Mouse (Mus musculus): ENCODE measurements around the gene Nlrp9b.
A peak's percentile ranks its signal among the peaks of the same experiment; 100 is the strongest.
"Not testable (repeated sequence)": the region's sequence is repeated elsewhere in the genome, so short reads cannot be mapped to it uniquely, and the experiment has no call there.

Nlrp9b gene

DNA sequence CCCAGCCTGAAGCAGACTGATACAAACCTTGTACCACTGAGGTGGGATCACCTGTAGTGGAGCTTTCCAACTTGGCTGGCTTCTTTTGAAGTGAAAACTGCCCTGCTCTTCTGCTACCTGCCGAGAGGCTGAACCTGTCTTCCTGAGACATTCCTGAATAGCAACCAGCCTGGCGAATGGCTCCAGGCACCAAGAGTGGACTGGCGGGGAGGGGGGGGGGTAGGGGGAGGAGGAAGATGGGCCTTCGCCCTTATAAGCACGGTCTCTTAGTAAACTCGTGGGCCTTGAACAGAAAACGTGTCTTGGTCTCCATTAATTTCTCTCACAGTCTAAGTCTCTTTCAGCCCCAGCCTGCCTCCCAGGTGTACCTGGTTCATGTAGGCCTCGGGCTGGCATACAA, at the start of gene Nlrp9b:
Nlrp9b (plus strand) TSS at position 301 of the 400 bp plus-strand sequence.
- DNase-seq, result not testable (repeated sequence)

DNA sequence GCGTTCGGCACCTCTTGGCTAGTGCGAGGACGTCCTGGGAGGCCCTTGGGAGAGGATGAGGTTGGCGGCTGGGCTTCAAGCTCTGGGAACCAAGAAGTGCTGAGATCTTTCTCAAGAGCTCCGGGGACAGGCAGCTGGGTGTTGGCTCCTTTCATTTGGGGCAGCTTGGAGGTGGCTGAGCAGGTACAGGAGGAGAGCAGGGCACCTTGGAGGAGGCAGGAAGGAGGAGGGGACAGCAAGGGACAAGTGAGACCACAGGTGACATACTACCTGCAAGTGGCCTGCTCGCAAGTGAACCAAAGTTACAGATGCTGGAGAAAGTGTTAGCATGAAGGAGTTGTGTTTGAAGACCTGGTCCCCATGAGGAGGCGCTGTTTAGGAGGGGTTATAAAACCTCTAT, 46.6 kb upstream of the Nlrp9b start:
- no peak for DNase-seq

DNA sequence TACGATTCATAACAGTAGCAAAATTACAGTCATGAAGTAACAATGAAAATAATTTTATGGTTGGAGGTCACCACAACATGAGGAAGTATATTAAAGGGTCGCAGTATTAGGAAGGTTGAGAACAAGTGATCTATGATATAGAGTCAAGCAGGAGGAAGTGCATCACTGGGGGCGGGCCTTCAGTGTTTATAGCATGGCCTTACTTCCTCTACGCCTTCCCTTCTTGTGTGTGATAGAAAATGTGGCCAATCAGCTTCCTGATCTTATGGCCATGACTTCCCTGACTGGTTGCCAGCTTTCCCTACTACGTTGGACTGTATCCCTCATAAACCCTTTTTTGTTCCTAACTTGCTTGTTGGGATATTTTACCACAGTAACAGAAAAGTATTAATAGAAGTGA, 46.1 kb upstream of the Nlrp9b start:
- no peak for DNase-seq

DNA sequence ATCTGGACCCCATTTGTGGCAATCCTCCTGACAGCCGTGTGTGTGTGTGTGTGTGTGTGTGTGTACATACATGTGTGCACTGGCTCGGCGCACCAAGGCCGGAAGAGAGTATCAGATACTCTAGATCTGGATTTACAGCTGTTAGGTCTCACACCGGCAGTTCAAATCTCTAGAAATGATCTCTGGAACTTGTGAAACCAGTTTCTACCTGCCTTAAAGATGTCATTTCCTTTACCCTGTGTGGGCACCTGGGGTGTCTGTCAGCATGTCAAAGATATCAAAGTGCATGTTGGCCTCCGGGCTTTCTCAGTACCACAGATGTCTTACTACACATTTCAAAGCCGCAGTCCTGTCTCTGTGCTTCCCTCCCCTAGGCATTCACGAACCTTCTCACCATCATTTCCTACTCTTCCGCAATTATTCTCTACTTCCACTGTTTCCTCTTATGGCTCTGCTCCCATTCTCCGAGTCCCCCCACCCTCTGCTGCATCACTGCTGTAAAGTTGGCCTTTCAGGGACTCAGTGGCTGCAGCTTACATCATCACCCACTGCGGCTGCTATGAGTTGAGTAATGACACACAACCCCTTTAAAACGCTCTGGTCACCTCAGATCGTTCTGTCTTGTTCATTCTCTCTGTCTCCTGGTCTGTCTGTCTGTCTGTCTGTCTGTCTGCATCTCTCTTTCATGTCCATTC, 45.3 kb upstream of the Nlrp9b start:
- DNase-seq, result no peak

DNA sequence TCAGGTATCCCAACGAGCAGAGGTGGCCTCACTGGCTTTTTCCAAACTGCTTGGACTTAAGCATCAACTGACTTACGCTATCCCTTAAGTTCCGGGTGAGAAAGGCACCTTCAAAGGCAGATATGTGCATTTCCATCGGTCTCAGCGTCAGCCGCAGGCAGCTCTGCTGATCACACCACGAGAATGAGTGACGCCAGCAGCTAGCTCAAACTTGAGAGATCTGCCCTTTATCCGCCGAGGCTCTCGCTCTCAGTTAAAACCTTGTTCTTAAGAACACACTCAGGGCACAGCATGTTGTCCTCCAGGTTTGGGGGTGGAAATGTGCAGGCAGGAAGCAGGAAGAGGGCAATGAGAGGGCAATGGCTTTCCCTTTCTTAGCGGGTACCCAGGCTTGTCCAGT, 42.3 kb upstream of the Nlrp9b start:
- no peak for DNase-seq

DNA sequence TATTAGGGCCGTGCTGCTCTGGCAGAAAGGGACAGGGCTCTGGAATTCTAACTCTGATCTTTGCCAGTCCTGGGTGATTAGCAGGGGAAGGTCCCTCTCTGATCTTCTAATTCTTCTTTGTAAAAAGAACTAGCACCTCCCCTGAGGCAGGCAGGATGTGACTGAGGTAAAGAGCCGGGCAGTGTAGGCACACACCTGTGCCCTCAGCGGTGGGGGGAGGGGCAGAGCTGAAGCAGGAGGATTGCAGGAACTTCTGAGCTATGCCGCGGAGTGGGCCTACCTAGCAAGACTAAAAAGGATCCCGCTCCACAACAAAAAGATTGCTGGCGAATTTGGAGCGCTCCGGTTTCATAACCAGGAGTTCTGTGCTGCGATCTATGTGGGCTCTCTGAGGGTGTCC, 41.3 kb upstream of the Nlrp9b start:
- DNase-seq, result no peak

DNA sequence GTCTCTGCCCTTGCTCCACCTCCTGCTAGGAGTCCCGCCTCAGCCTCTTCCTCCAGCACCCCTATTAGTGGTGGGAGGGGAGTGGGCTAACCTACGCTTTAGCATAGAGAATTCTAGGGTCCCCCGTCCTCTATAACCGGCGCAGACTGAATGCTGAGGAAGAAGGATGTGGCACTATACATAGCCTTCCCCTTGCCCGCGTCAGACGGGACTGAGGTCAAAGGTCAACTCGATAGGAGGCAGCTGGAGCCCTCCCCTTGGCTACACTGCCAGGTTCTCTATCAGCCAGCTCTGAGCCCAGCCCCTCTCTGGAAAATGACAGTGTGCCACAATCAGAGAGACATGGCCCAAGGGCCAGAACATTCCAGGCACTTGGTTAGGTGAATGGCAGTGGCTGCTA, 40.7 kb upstream of the Nlrp9b start, which contains the start of gene Igsf23:
Igsf23 (minus strand) TSS at position 168 of the 400 bp plus-strand sequence.
- no peak for DNase-seq

DNA sequence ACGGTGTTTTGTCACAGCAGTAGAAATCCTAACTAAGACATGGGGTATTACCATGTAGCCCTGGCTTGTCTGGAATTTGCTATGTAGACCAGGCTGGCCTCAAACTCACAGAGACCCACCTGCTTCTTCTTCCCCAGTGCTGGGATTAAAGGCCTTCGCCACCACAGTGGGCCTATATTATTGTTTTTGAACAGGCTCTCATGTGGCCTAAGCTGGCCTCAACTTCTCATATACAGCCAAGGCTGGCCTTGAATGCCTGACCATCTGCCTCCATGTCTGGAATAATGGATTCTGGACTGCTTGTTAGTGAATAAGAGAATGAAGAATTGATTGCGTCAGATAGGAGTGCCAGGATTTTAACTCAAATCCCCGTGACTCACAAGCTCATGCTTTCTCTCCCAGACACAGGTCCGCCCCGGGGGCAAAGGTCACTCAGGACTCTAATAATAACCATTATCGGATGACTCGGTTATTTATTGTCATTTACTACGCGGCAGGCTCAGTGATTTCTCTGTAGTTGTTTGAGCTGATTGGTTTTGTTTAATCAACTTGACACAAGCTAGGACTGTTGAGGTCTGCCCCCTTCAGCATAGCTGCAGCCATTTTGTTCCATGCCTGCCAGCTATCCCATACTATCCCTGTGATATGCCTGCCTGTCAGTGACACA, 38.8 kb upstream of the Nlrp9b start:
- DNase-seq, result no peak

DNA sequence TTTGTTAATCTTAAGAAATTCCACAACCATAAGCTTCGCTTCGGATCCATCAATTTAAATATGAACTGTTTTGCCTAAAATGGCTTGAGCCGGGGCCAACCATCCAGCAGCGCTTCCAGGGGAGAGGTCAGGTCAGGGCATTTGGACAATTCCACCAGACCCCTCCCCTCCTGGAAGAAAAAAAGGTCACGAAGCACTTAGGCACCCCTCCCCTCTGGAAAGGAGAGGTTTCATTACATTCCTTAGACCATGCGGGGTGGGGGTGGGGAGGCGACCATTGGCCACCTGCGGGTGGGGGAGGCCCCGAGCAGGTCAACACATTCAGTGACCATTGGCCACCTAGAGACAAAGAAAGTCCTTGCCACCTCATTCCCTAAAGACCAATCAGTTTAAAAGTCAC, 38.2 kb upstream of the Nlrp9b start:
- no peak for DNase-seq

DNA sequence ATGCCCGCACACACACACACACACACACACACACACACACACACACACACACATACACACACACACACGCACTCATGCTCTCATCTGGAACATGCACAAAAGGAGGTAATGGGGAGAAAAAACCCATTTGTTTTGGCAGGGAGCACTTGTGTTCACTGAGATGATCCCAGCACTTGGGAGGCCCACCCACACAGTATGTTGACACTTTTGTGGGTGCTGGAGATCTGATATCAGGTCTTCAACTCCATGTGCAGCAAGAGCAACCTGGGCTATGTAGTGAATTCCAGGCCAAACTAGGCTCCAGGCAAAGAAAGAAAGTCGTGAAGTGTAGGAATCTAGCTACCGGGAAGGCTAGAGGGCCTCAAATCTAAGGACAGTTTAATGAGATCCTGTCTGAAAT, 35.4 kb upstream of the Nlrp9b start:
- DNase-seq, result no peak

DNA sequence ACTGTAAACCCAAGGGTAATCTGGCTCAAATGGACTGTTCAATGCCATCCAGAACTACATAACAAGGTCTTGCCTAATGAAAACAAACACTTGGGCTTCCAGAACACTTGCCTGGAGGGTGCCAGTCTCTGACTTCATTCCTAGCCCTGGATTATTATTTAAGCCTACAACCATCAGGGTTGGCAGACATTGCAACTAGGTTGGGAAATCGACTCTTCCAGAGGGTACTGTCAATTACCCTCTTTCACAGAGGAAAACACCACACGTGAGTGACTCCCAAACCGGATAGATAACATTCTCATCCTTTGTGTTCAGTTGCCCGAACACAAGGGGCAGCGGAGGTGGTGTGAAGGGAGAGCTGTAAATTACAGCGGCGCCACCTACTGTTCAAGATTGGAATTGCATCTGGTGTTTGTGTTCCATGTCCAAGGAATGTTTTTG, 34.9 kb upstream of the Nlrp9b start:
- peak; percentile 90 to 93 for DNase-seq

DNA sequence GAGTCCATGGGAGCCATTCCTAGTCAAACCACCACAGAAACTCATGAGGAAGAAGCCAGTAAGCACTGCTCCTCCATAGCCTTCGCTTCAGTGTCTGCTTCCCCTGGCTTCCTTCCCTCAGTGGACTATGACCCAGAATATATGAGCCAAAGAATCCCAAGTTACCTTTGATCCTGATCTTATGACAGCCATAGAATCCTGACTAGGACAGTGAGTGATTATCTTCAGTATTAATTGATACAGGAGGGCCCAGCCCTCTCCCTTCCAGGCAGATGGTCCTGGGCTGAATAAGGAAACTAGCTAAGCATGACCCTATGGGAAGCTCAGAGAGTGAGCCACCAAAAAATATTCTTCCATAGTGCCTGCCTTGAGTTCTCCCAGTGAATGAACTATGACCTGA, 28.8 kb upstream of the Nlrp9b start:
- DNase-seq, result no peak

DNA sequence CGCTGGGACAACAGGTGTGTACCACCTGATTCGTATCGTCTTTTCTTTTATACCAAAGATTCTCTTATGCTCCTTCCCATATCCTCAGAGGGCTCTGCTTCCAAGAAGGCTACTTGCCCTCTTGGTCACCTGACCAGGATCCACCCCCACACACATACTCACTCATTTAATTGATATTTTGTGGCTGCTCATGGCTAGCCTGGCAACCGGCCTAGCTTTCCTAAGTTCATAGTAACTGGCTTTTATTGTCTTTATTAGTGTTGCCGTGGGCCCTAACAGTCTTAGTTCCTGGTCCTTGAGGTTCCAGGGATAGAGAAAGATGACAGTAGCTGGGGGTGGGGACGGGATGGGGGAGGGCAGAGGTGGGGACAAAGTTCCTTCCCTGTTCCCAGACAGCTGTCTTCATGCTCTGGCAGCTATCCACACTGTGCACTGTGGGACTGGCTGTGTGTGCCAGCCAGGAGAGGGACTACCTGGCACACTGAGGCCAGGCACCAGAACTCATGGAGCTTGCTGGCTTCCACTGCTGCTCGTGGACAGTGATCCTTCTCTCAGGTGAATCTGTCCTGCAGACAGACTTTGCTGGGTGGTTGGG, 26.2 kb upstream of the Nlrp9b start, which contains the start of gene Ceacam20:
Ceacam20 (plus strand) TSS at position 428 of the 595 bp plus-strand sequence.
- DNase-seq, result no peak

DNA sequence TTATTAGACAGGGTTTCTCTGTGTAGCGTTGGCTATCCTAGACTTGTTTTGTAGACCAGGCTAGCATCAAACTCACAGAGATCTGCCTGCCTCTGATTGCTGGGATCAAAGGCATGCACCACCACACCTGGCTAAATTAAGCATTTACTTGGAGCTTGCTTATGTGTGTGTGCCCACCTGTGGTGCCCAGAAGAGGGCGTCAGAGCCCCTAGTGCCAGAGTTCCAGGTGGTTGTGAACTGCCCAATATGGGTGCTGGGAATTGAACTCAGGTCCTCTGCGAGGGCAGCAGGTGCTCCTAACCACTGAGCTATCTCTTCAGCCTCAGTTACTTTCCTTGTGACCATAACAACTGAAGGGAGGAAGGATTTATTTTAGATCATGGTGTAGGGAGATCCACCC, 22.2 kb upstream of the Nlrp9b start:
- no peak for DNase-seq

DNA sequence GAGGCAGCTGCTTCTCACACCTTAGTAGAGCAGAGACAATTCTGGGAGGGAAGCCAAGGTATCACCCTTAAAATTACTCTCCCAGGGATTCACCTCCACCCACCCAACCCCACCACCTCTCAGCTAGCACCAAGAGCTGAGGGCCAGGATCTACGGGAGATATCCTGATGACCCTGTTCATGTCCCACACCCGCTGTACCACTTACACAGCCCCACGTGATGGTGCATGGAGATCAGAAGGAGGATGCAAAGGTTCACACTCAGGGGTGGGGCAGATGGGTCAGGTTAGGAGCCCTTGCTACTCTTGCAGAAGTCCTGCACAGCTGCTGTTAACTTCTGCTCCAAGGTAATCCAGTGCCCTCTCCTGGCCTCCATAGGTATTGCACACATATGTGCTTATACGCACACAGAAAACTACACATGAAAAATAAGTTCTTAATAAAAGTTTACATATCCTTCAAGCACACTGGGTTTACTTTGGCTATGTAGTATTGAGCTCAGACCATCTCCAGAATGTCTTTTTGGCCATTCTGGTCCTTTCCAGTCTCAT, 21.6 kb upstream of the Nlrp9b start:
- DNase-seq, result no peak

DNA sequence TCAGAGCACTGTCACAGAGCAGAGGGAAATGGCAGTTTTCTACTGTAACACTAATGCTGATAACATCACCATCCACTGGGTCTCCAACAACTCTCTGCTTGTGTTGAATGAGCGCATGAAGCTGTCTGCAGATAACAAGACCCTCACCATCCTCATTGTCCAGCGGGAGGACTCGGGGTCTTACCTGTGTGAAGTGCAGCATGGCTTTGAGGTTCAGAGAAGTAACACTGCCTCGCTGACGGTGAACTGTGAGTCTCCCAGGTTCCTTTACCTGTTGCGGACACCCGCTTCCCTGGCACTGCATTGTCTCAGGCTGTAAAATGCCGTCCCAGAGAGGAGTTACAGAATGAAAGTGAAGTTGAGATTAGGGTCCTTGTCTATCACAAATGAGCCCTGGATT, 21.1 kb upstream of the Nlrp9b start:
- no peak for DNase-seq

DNA sequence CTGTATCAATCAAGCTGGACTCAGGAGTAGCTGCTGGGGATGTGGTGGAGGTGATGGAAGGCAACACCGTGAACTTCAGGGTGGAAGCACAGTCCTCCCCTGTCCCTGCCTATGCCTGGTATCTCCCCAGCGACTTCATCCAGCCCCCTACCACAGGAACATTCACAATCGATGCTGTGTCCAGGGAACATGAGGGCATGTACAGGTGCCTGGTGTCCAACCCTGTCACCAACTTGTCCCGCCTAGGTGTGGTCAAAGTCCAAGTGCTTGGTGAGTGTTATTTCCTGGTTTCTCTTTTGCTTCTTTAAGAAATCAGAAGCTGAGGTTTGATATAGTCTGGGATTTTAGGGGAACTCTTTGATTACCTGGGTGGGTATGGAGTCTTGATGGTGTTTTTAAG, 19.7 kb upstream of the Nlrp9b start:
- DNase-seq, result no peak

DNA sequence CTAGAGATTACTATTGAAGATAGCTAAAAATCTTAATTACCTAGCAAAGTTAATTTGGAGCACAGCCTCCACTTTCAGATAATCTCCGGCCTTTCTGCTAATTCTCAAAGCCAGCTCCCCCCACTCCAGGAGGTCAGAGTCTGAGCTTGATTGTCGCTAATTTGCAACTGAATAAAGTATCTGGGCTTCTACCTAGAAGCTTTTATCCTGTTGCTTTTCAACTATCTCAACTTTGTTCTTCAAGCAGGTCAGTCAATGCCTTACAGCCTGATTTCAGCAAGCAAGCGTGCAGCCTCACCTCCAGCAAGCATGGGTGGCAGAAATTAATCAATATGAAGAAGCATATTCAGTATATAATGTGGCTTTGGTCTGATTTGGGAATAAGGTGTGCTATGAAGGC, 5.5 kb downstream of the Nlrp9b start:
- DNase-seq, result not testable (repeated sequence)

DNA sequence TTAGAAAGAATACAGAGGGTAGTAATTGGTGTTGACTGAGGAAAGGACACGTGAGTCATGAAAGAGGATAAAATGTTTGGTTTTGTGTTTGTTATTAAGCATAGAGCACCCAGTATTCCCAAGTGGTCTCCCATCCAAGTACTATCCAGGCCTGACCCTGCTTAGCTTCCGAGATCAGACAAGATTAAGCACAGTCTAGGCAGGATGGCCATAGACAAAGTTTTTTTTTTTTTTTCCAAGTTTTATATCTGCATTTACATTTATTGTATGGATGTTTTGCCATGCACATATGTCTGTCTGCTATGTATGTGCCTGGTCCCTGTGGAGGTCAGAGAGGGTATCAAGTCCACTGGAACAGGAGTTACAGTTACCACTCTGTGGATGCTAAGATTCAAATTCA, 18.7 kb downstream of the Nlrp9b start:
- no peak for DNase-seq

DNA sequence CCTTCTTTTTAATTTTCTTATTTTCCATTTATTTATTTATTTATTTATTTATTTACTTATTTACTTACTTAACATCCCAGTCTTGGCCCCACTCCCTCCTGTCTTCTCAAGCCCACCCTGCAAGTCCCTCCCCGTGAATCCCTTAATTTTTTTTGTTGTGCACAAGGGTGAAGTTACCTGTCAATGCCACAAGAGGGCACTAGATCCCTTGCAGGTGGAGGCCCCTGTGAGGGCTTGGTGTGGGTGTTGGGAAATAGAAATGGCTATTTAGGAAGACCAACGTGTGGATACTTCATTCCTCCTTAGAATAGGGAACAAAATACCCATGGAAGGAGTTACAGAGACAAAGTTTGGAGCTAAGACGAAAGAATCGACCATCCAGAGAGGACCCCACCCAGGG, 72.8 kb downstream of the Nlrp9b start:
- peak in 1 of 2 experiments; percentile 0 for DNase-seq

DNA sequence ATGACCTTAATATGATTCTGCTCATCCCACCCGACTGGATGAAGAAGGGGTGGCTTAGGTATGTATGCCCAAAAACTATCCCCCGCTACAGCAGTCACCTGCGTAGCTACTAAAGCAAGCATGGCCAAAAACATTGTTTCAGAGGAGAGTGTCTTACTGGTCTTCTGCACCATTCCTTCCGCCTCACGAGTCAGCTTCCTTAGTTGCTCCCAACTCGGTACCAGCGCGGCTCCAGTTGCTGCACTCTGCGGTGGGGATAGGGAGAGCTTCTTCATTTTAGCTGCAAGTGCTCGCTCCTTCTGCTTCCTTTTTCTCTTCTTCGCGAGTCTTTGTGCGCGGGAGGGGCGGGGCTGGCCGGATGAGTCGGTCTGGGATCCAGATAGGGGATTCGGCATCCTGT, 86.9 kb downstream of the Nlrp9b start:
- not testable (repeated sequence) for DNase-seq

DNA sequence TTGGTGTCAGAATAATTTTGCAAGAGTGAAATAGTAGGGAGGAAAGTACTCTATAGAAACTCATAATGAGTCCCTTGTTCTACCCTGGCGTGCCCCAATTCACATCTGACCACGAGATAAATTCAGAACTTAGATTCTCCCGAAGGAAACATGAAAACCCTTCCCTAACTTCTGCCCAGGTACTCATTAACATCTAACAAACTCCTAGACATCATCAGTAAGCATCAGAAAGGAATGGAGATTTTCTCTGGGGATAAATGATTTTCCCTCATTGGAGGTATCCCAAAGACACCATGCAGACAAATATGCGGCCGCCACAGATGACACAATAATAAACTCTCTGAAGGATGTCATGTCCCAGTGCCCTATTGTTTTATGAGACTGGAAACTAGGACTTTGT, 108.1 kb downstream of the Nlrp9b start, which contains the start of gene Vmn1r91:
Vmn1r91 (plus strand) TSS at position 301 of the 400 bp plus-strand sequence.
- DNase-seq, result not testable (repeated sequence)

DNA sequence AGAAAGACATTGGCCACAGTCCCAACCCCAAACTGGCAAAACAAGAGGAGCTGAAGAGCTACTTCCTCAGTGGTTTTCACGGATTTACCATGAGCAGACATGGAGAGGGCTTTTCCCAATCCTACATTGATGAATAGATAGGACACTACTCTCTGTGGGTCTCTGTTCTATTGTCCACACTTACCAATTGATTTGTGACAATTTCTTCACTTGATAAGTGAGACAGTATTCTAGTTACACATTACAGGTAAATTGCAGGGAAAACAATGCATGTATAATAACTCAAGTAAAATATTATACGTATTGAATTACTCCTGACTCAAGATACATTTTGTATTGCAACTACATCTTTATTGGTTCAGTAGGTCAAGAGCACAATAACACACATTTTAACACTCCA, 131.2 kb downstream of the Nlrp9b start, which contains the start of gene Gm16442:
Gm16442 (minus strand) TSS at position 101 of the 400 bp plus-strand sequence.
- not testable (repeated sequence) for DNase-seq

Measured in cerebellum, postnatal 10 days (tissue).